Mouse (Mus musculus) heart, postnatal 36 days (tissue): Measurements from ENCODE around the gene Dscaml1. TPM values are rescaled to one million over a fixed set of nuclear protein-coding genes. Genes with fewer than 3 reads are reported as not detected.

Experiments used
- DNase-seq, 2 experiments: peaks; one replicate each; pipeline ENCODE4 v3.0.0; 2021 to 2022
- intact Hi-C: fragments of 180-260 bp; cut with DNase I; formaldehyde crosslinking; loops from one replicate; pipeline ENCODE4 v1.15.1; 2025
- total RNA-seq, 2 experiments: library from RNA; stranded (reverse); gene quantifications; 2 replicates each; pipeline ENCODE4 v1.2.3; 2021

Dscaml1 gene
- total RNA-seq, 2 experiments from 2014 or later: not detected

GRCm38 (mm10) chr9:45555036-45555826, 128.8 kb downstream of the Dscaml1 start:
- intact Hi-C loops: no loop called here
- peak in 1 of 2 experiments; percentile 11 for DNase-seq

- intact Hi-C loops: no loop called here
- no peak for DNase-seq
Measured at GRCm38 (mm10) chr9:45556882-45557281, 130.5 kb downstream of the Dscaml1 start.

DNA sequence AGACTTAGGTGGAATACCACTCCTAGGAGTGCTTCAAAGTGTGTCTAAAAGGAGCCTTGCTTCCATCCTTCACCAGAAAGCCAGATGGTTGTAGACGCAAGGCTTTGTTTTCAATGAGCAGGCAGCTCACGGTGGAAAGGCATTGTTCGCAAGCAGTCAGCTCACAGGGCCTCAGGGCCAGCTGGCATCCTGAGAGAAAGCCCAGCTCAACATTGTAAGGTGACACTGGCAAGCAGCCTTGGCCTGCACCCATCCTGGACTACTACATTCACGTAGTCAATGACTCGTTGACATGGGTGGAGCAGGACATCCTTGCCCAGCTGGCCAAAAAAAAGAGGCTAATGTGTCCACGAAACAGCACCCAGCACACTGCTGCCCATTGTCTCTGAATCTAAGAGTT, 134.6 kb downstream of the Dscaml1 start:
- DNase-seq: peak in 1 of 2 experiments; percentile 23
- intact Hi-C loops: no loop called here

DNA sequence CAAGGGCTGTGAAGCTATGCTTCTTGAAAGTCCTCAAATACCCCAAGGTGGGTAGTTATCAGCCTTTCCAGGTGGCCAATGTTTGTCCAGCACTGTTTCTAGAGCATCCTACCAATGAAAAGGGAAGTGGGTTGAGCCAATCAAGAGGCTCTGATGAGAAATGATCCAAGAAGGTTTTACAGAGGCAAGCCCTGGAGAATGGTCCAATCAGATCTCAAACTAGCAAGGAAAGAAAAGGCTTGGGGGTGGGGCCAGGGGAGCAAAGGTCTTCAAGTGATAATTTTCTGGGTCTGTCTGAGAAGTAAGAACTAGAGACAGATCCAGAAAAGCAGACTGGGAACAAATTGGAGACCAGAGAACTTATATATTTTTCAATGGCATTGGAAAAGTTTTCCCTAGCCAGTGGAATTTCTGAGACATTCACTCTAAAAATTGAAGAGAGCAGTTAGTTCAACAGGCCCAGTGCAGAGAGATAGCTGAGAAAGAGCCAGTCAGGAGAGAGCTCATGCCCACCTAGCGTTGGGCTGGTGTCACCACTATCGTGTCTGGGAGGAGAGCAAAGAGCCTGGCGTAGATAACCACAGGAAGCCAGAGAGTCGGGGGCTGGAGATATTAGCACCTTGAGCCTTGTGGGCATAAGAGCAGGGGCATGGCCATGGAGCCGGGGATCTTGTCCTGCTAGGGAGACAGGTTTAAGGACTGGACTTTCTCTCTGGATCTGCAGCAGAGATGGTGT, 140.6 kb downstream of the Dscaml1 start:
- DNase-seq: no peak
- intact Hi-C loops: no loop called here

DNA sequence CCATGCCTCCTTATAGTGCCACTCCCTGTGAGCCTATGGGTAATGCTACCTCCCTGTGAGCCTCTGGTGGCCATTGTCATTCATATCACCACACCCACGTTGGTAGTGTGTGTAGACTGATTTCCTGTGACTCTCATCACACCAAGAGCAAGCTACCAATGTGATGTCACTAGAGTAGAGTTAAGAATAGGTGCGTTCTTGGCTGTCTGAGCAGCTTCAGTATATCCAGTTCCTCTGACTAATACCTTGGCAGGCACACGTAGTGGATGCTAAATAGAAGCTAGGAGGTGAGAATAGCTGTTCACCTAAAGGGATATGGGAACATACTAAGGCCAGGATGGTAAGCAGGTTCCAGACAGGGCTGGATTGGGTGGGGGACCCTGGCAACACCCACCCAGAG, 143.3 kb downstream of the Dscaml1 start:
- DNase-seq: no peak
- intact Hi-C loops: no loop called here

DNA sequence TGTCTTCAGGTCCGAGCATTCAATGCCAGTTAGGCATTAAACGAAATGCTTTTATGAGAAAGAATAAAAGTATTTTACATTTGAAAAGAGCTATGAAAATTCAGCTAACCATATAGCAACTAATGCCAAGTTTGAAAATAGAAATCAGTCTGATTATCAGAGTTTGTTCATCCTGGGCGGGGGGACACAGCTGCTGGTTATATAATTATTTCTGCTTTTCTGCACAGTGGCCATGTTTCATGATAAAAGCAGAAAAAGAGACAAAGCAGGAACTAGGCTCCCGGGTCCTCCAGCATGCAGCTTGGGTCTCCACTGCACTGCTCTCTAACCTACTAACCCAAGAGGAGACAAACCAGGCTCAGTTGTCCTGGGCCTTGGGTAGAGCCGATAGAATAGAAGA, 143.9 kb downstream of the Dscaml1 start:
- intact Hi-C loops: no loop called here
- no peak for DNase-seq

GRCm38 (mm10) chr9:45572787-45573492, 146.5 kb downstream of the Dscaml1 start:
- intact Hi-C loops: no loop called here
- DNase-seq: peak; percentile 9 to 17

DNA sequence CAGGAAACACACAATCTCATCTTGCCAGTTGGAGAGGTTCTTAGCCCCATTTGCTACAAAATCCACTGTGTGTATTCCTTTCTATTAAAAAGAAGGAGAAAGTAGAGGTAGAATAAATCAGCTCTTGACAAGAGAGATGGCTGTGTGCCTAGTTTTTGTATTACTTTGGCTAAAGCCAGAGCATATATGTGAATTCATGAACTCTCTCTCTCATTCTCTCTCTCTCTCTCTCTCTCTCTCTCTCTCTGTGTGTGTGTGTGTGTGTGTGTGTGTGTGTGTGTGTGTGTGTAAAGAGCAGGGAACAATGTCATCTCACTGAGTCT, 147.0 kb downstream of the Dscaml1 start:
- no peak for DNase-seq
- intact Hi-C loops: no loop called here

DNA sequence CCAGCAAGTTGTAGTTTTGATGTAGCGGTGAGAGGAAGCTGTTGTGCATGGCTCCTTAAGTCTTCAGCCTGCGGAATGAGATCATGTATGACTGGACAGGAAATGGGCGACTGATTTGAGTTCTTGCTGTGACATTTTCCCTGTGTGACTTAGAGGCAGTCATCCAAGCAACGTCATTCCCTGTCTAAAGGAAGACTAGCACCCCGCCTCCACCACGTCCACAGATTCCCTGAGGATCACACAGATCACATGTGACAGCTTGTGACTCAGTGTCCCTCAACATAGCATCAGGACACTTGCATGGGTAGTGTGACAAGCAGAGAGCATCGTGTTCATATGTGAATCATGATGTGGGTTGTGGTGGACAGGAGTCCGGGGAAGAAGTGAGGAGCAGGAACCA, 147.6 kb downstream of the Dscaml1 start:
- DNase-seq: peak; percentile 16 to 17
- intact Hi-C loops: no loop called here

DNA sequence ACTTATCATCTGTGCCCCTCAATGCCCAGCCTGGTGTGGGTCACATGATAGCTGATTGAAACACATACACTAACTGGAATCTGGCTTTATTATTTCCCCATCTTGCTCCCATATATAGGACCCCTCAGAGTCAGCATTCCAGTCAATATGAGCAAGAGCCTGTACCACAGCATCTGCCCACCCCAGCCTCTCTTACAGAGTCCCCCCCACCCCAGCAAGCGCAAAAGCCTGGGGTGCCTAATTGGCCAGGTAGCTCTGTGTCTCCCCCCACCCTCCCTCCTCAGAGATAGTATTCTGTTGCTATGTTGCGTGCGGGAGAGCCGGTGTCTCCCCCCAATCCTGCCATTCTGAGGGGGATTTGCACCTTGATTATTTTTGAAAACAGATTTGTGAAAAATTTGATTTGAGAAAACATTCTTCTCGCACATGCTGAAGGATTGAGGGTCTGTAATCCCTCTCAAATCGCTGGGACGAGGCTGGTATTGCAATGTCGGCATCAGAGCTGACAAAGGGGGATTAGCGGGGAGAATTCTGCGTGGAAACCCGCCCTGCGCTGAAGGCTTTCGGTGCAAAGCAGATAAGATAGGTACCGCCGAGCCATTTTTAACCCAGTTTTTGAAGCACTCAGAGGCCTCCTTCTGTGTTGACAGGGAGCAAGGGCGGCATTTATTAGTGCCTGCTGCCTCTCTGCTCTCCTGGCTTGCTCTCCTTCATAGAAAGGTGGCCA, 153.8 kb downstream of the Dscaml1 start:
- intact Hi-C loops: no loop called here
- DNase-seq: no peak

- no peak for DNase-seq
- intact Hi-C loops: no loop called here
Measured at GRCm38 (mm10) chr9:45586475-45586874, 160.0 kb downstream of the Dscaml1 start.

- intact Hi-C loops: no loop called here
- DNase-seq: no peak
Measured at GRCm38 (mm10) chr9:45587704-45588103, 161.3 kb downstream of the Dscaml1 start.

DNA sequence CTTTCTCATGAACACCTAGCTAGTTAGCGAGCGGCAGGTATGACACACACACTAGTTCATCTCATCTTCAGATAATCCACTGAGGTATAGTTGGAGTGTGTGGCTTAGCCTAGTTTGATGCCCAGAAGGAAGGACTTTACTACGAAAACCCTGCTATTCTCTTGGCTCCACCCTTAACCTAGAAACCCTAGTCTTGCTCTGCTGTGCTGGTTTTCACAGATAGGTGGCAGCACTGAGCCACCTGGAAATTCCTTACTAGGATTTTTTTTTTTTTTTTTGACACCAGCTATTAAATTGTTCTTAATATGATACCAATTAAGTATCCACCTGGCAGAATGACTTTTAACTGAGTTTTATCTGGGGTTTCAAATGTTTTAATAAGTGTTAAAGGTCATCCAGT, 163.4 kb downstream of the Dscaml1 start:
- intact Hi-C loops: loop anchor here (2.0 kb wide), 1 partner anchor 165 kb away; no protein-coding TSS in a partner anchor
- peak; percentile 49 to 65 for DNase-seq

DNA sequence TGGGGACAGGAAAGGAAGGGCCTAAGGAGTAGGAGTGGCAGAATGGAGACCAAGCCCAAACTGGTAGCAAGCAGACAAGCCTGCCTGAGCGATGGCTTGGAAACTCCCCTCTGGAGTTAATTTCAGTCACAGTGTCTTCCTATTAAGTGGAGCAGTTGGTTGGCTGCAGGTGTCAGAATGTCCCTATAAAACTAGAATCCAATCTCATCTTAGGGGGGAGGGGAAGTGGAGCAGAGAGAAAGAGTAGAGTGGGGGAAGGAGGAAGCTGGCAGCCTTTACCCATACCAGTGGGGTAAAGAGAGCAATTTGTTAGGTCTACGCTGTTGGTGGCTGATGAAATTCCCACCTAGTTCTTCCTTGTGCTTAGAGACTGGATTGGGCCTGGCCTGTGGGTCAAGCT, 164.6 kb downstream of the Dscaml1 start:
- DNase-seq: no peak
- intact Hi-C loops: loop anchor here (2.0 kb wide), 1 partner anchor 164 kb away; no protein-coding TSS in a partner anchor

GRCm38 (mm10) chr9:45592374-45592773, 165.9 kb downstream of the Dscaml1 start:
- DNase-seq: no peak
- intact Hi-C loops: no loop called here

DNA sequence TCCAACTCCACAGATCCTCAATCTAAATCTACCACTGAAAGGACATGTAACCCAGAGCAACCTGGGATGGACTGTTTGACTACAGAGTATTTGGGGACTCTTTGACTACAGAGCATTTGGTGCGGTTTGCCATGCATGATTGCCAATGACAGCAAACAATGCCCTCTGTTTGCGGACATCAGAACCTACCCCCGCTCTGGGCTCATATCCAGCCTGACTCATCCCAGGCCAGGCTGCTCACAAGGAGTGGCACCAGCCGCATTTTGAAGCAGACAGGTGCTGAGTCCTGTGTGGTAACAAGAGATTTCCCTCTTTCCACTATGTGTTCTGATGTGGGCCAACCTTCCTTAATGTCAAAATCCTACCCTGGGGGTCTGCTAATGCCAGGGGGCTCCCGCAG, 171.7 kb downstream of the Dscaml1 start:
- intact Hi-C loops: no loop called here

GRCm38 (mm10) chr9:45599377-45599776, 172.9 kb downstream of the Dscaml1 start:
- DNase-seq: no peak

More for the DNA sequence above, 171.7 kb downstream of the Dscaml1 start:
- no peak for DNase-seq

GRCm38 (mm10) chr9:45607337-45607736, 180.9 kb downstream of the Dscaml1 start:
- peak; percentile 9 to 19 for DNase-seq
- intact Hi-C loops: no loop called here

More at GRCm38 (mm10) chr9:45599377-45599776, 172.9 kb downstream of the Dscaml1 start:
- intact Hi-C loops: no loop called here

GRCm38 (mm10) chr9:45608097-45609031, 181.9 kb downstream of the Dscaml1 start:
- no peak for DNase-seq
- intact Hi-C loops: no loop called here
